Mouse (Mus musculus) G1E (cell line): ENCODE data around the gene Aldh1b1.

Experiments
- CTCF ChIP-seq: IDR thresholded peaks from 2 replicates; pipeline ENCODE4 v1.5.1; 2012; ENCODE audit warnings: low read depth, low read length, inconsistent platforms, mixed read lengths
- GATA1 ChIP-seq: IDR thresholded peaks from 2 replicates; pipeline ENCODE4 v1.6.1; 2012; ENCODE audit warnings: borderline replicate concordance, low read length, inconsistent platforms, mixed read lengths
- GATA2 ChIP-seq: IDR thresholded peaks from 2 replicates; pipeline ENCODE4 v1.6.1; 2012; ENCODE audit warnings: low read depth, low read length, inconsistent platforms, borderline replicate concordance
- POLR2AphosphoS5 ChIP-seq: IDR thresholded peaks from 2 replicates; pipeline ENCODE4 v1.6.1; 2012; ENCODE audit warnings: low read depth, low read length, inconsistent platforms; ENCODE audit not compliant: insufficient replicate concordance
- TAL1 ChIP-seq: conservative IDR thresholded peaks from 2 replicates; pipeline ENCODE4 v1.6.1; 2012; ENCODE audit warnings: low read depth, low read length, inconsistent platforms, mixed read lengths

- TF ChIP-seq CTCF (no peak), GATA1 (no peak), GATA2 (no peak), POLR2AphosphoS5 (no peak), TAL1 (no peak)
Measured at GRCm38 (mm10) chr4:45785959-45786358, 12.9 kb upstream of the Aldh1b1 start.
